Mouse (Mus musculus) hindbrain, postnatal 0 days (tissue): ENCODE measurements around the gene Vmn2r9. TPM values are rescaled to one million over a fixed set of nuclear protein-coding genes. Genes with fewer than 3 reads are reported as not detected.
"Not testable (repeated sequence)": the region's sequence is repeated elsewhere in the genome, so short reads cannot be mapped to it uniquely, and the experiment has no call there.

Source experiments
- ATAC-seq: fragments of 200-750 bp; cut with Nextera tagmentation; 2 replicates; pipeline ENCODE4 v1.8.0; 2017; ENCODE audit warnings: mild to moderate bottlenecking, moderate TSS enrichment, moderate library complexity
- DNase-seq: peaks from one replicate; pipeline ENCODE4 v3.0.0-alpha.2; 2015; ENCODE audit warnings: low spot score
- H3K27ac ChIP-seq: fragments of 300-500 bp; sonication (generic); 2 replicates; pipeline ENCODE4 v1.5.1; 2014; ENCODE audit warnings: mild to moderate bottlenecking
- H3K27me3 ChIP-seq: fragments of 300-500 bp; sonication (generic); 2 replicates; pipeline ENCODE4 v1.6.1; 2014; ENCODE audit warnings: low read length, mixed read lengths; ENCODE audit not compliant: insufficient read depth
- H3K36me3 ChIP-seq: fragments of 300-500 bp; sonication (generic); 2 replicates; pipeline ENCODE4 v1.6.1; 2014; ENCODE audit warnings: low read length, mixed read lengths; ENCODE audit not compliant: insufficient read depth
- H3K4me1 ChIP-seq: fragments of 300-500 bp; sonication (generic); 2 replicates; pipeline ENCODE4 v1.6.1; 2014; ENCODE audit warnings: antibody characterized with exemption, low read length, mixed read lengths; ENCODE audit not compliant: insufficient read depth
- H3K4me2 ChIP-seq: fragments of 300-500 bp; sonication (generic); 2 replicates; pipeline ENCODE4 v1.6.1; 2014; ENCODE audit warnings: low read depth, mild to moderate bottlenecking, low read length, moderate library complexity, mixed read lengths
- H3K4me3 ChIP-seq: fragments of 300-500 bp; sonication (generic); 2 replicates; pipeline ENCODE4 v1.5.1; 2014; ENCODE audit warnings: low read length
- H3K9ac ChIP-seq: fragments of 300-500 bp; sonication (generic); replicated peaks from 2 replicates; pipeline ENCODE4 v1.6.1; 2014; ENCODE audit warnings: mild to moderate bottlenecking, low read length, moderate library complexity, mixed read lengths
- H3K9me3 ChIP-seq: fragments of 300-500 bp; sonication (generic); 2 replicates; pipeline ENCODE4 v1.6.1; 2016; ENCODE audit warnings: low read length, mixed read lengths
- CTCF ChIP-seq: IDR thresholded peaks from 2 replicates; pipeline ENCODE4 v1.5.1; 2016; ENCODE audit warnings: antibody characterized with exemption, control low read depth, low read depth
- WGBS: fragments of 180-500 bp; shearing (Covaris S2); extraction: QIAGEN DNeasy Blood & Tissue Kit; methylation state at CpG from one replicate; pipeline ENCODE4 v1.1.7; 2014; 5-methylcytosine and 5-hydroxymethylcytosine counted together
- polyA plus RNA-seq: library from polyadenylated mRNA; unstranded; fragments of >200 nt; fragmentation: Nextera tagmentation; extraction: Ambion mirVana; gene quantifications from 2 replicates; pipeline ENCODE4 v1.2.1, GENCODE M21; 2015
- total RNA-seq: library from RNA; depleted of rRNA; stranded (reverse); fragments of >200 nt; gene quantifications from 2 replicates; pipeline ENCODE4 v1.2.3, GENCODE M21; 2014; rRNA removed

Vmn2r9 gene
- total and polyA plus RNA-seq, 2 experiments from 2014 or later = not detected

GRCm38 (mm10) chr5:108790385-108790784, 62.0 kb downstream of the Vmn2r9 start:
- not testable (repeated sequence) for DNase-seq, H3K27me3 ChIP-seq, H3K36me3 ChIP-seq, H3K4me1 ChIP-seq, H3K27ac ChIP-seq, H3K9ac ChIP-seq, H3K4me2 ChIP-seq, H3K9me3 ChIP-seq, ATAC-seq, H3K4me3 ChIP-seq
- TF ChIP-seq CTCF = peak; percentile 69
- 40% methylated on average over 1 of the region's 1 CpGs for WGBS

Other genes starting within 250 kb of the Vmn2r9 start
- 75.5 and 87.8 TPM in 2 replicates for gene Gak, start 222.8 kb downstream of the Vmn2r9 start, total RNA-seq
- 40.2 and 43.5 TPM in 2 replicates for gene Gak, start 222.8 kb downstream of the Vmn2r9 start, polyA plus RNA-seq
- gene Tmem175, start 222.8 kb downstream of the Vmn2r9 start, total RNA-seq = 43.6 and 50.0 TPM in 2 replicates
- gene Tmem175, start 222.8 kb downstream of the Vmn2r9 start, polyA plus RNA-seq = 38.7 and 40.6 TPM in 2 replicates
- gene Idua, start 192.3 kb downstream of the Vmn2r9 start, total RNA-seq = 4.9 and 11.4 TPM in 2 replicates
- gene Idua, start 192.3 kb downstream of the Vmn2r9 start, polyA plus RNA-seq = 8.0 and 8.2 TPM in 2 replicates
- 48.2 and 64.4 TPM in 2 replicates for gene Dgkq, start 182.9 kb downstream of the Vmn2r9 start, total RNA-seq
- 19.3 and 20.0 TPM in 2 replicates for gene Dgkq, start 182.9 kb downstream of the Vmn2r9 start, polyA plus RNA-seq
- gene Slc26a1, start 177.0 kb downstream of the Vmn2r9 start, total RNA-seq = 6.3 and 12.6 TPM in 2 replicates
- gene Slc26a1, start 177.0 kb downstream of the Vmn2r9 start, polyA plus RNA-seq = 3.5 and 3.6 TPM in 2 replicates
- 38.5 and 42.7 TPM in 2 replicates for gene Fgfrl1, start 160.2 kb downstream of the Vmn2r9 start, total RNA-seq
- 11.3 and 12.1 TPM in 2 replicates for gene Fgfrl1, start 160.2 kb downstream of the Vmn2r9 start, polyA plus RNA-seq
- gene Rnf212, start 77.6 kb downstream of the Vmn2r9 start, total RNA-seq = not detected in 2 replicates
- gene Rnf212, start 77.6 kb downstream of the Vmn2r9 start, polyA plus RNA-seq = not detected in 2 replicates
- gene Tmed11, start 57.2 kb downstream of the Vmn2r9 start, total RNA-seq = not detected in 2 replicates
- gene Tmed11, start 57.2 kb downstream of the Vmn2r9 start, polyA plus RNA-seq = not detected in 2 replicates
- not detected in 2 replicates for gene Vmn2r8, start 43.8 kb downstream of the Vmn2r9 start, total RNA-seq
- not detected in 2 replicates for gene Vmn2r8, start 43.8 kb downstream of the Vmn2r9 start, polyA plus RNA-seq
- gene Vmn2r10, start 153.9 kb upstream of the Vmn2r9 start, total RNA-seq = not detected in 2 replicates
- not detected in 2 replicates for gene Vmn2r10, start 153.9 kb upstream of the Vmn2r9 start, polyA plus RNA-seq
- gene Vmn2r11, start 207.0 kb upstream of the Vmn2r9 start, total RNA-seq = not detected in 2 replicates
- not detected in 2 replicates for gene Vmn2r11, start 207.0 kb upstream of the Vmn2r9 start, polyA plus RNA-seq
- not detected in 2 replicates for gene Vmn2r12, start 245.3 kb upstream of the Vmn2r9 start, total RNA-seq
- gene Vmn2r12, start 245.3 kb upstream of the Vmn2r9 start, polyA plus RNA-seq = not detected in 2 replicates